Mouse (Mus musculus): Measurements from ENCODE around the gene Trp73. TPM values are rescaled to one million over a fixed set of nuclear protein-coding genes. Genes with fewer than 3 reads are reported as not detected.

Trp73 gene
- total RNA-seq, 4 experiments from 2014 or later = 0.51 to 0.83 (median 0.64) TPM

Other genes starting within 250 kb of the Trp73 start
- 10 to 100 TPM; 22.8 to 30.7 (median 24.1) TPM for gene A430005L14Rik, start 183.0 kb downstream of the Trp73 start, total RNA-seq (2022)
- 10 to 100 TPM in 3 of 4 experiments, 1 to 10 TPM in 1; 9.4 to 14.0 (median 11.4) TPM for gene Dffb, start 165.1 kb downstream of the Trp73 start, total RNA-seq (2022)
- 10 to 100 TPM; 28.4 to 35.3 (median 32.8) TPM for gene Cep104, start 165.0 kb downstream of the Trp73 start, total RNA-seq (2022)
- 10 to 100 TPM; 55.0 to 72.7 (median 62.6) TPM for gene Lrrc47, start 128.5 kb downstream of the Trp73 start, total RNA-seq (2022)
- 10 to 100 TPM; 11.7 to 21.4 (median 16.5) TPM for gene Smim1, start 114.0 kb downstream of the Trp73 start, total RNA-seq (2022)
- under 1 TPM in 1 of 4 experiments, not detected in 3; 0.17 TPM for gene Ccdc27, start 97.5 kb downstream of the Trp73 start, total RNA-seq (2022)
- gene Wrap73, start 2.2 kb upstream of the Trp73 start, total RNA-seq (2022) = 10 to 100 TPM; 27.0 to 36.1 (median 31.0) TPM
- 100 to 1,000 TPM; 167 to 191 (median 180) TPM for gene Tprgl, start 20.5 kb upstream of the Trp73 start, total RNA-seq (2022)
- gene Megf6, start 30.5 kb upstream of the Trp73 start, total RNA-seq (2022) = 1 to 10 TPM; 6.2 to 7.9 (median 7.1) TPM
- gene Arhgef16, start 161.5 kb upstream of the Trp73 start, total RNA-seq (2022) = 1 to 10 TPM; 1.1 to 1.6 (median 1.2) TPM
- not detected for gene B230104I21Rik, start 195.9 kb upstream of the Trp73 start, total RNA-seq (2022)